Mouse (Mus musculus) cerebellum, adult 2 months (tissue): ENCODE data around the gene Nupr1l.

Experiments
- CTCF ChIP-seq: fragments of 200-500 bp; IDR thresholded peaks from 2 replicates; pipeline ENCODE4 v1.5.1; 2011; ENCODE audit warnings: low read depth, mild to moderate bottlenecking, control low read depth, low read length, moderate library complexity, borderline replicate concordance; ENCODE audit not compliant: insufficient read depth
- POLR2A ChIP-seq: fragments of 200-500 bp; IDR thresholded peaks from 2 replicates; pipeline ENCODE4 v1.6.1; 2011; ENCODE audit warnings: low read length, control low read depth, borderline replicate concordance; ENCODE audit not compliant: insufficient read depth

DNA sequence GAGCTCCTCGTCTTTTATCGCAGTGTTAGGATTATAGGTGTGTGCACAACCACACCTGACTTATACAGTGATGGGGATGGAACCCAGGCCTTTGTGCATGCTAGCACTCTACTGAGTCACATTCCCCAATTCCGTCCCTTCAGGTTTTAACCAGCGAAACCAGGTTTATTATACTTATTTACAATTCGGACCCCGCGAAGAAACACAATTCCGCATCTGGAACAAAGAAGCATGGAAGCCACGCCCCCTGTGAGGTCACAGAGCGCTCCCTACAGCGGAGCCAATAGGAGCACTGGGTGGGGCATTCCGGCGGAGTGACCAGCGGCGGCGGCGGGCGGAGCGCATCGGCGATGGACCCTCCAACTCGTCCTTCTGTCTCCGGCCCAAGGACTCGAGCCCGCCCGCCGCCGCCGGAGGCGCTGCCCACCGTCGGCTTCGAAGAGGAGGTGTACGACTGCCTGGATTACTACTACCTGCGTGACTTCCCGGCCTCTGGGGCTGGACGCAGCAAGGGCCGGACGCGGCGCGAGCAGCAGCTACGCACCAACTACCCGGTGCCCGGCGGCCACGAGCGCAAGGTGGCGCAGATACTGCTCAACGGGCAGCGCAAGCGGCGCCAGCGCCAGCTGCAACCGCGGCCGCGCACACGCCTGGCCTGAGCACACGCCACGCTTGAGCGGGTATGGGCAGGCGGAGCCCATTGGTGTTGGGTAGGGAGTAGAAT is at the start of gene Nupr1l:
- no peak for TF ChIP-seq CTCF
- TF ChIP-seq POLR2A, result peak; percentile 79; the same call in 1 of the 2 replicates
